Mouse (Mus musculus) adipocyte (in vitro differentiated cells): ENCODE results near the gene Cul7.

ENCODE experiments used
- DNase-seq: peaks from one replicate; pipeline ENCODE4 v3.0.0-alpha.2; 2016; ENCODE audit warnings: low spot score

The Cul7 gene

DNA sequence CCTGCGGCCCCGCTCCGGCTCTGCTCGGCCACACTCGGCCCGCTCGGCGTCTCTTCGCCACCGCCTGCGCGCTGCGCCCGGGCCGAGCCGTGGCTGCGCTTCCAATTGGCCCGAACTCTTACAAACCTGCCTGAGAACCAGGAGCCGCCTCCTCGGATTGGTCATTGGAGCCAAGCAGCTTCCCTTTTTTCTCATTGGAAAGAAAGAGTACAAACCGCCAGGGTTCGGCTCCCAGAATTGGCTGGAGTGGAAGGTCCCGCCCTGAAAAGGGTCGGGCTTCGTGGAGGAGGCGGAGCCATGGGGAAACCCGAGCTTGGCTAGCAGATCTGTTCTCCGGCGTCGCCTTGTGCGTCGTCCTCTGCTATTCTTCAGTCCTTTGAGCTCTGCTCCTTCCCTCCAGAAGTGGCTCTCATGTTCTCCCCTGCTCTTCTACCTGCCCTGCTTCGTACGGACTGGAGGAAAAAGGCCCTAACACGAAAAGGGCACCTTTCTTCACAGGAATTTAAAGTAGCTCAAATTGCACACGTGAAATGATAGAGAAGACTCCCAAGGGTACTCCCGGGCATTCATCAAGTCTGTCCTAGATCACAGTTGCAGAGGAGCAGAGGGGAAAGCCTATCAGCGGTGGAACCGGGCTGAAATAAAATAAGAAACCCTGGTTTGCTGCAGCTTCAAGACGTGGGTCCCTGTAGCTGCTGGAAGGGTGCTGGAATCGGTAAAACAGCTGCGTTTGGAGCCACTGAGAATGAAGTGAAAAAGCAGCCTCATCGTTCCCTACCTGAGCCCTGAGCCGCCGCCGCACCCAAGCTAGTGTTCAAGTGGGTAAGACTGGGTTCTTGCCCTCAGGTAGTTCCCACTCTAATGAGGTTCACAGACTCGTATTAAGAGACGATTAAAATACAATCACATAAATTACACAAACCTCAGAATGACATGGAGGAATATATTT, 55.0 kb downstream of the Cul7 start, which contains the start of gene Ppp2r5d:
Gene Ppp2r5d (minus strand): TSS at position 225 of the 949 bp plus-strand sequence.
- DNase-seq, result peak; percentile 99

DNA sequence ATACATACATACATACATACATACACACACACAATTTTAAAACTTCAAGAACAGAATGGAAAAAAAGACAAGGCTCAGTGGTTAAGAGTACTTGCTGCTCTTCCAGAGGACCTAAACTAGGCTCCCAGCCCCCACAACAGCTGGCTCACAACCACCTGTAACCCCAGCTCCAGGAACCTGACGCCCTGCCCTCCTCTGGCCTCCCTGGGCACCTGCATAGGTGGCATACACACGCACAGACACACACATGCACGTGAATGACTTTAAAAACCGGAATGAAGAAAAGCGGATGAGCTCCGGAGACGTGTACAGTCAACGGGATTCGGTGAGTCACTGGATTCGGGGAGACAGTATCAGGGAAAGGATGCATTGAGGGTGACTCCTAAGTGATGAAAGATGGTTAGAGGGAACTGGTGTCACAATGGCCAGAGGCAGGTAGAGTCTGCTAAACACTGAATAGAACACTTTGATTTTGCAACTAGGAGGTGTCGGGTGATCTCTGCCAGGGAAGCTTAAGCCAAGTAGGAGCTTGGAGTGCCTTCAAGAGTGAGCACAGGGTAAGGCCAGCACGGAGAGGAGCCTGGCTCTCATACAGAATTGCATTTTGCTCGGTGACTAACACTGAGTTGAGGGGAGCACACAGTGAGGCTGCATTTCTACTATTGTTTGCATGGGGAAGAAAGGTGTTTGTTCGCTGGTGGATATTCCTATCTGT, 56.4 kb downstream of the Cul7 start:
- DNase-seq, result peak; percentile 83

DNA sequence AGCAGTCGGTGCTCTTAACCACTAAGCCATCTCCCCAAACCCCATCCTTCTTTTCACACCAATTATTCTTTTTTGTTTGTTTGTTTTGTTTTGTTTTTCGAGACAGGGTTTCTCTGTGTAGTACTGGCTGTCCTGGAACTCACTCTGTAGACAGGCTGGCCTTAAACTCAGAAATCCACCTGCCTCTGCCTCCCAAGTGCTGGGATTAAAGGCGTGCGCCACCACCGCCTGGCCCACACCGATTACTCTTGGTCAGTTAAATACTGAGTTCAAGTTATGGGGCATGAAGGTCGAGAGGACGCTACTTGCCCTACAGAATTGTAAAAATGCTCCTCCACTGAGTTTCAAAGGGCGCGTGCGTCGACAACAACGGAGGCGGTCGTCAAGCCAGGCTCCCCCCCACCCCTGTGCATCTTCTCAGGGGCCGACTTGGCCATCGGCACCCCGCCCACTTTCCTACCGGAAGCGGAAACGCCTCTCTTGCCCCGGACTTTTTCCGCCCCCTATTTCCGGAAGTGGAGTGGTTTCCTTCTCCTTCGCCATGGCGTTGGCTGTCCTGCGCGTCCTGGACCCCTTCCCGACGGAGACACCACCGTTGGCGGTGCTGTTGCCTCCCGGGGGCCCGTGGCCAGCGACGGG, 60.9 kb downstream of the Cul7 start, which contains the start of gene Pex6:
Gene Pex6 (plus strand): TSS at position 505 of the 639 bp plus-strand sequence.
- peak; percentile 94 for DNase-seq

DNA sequence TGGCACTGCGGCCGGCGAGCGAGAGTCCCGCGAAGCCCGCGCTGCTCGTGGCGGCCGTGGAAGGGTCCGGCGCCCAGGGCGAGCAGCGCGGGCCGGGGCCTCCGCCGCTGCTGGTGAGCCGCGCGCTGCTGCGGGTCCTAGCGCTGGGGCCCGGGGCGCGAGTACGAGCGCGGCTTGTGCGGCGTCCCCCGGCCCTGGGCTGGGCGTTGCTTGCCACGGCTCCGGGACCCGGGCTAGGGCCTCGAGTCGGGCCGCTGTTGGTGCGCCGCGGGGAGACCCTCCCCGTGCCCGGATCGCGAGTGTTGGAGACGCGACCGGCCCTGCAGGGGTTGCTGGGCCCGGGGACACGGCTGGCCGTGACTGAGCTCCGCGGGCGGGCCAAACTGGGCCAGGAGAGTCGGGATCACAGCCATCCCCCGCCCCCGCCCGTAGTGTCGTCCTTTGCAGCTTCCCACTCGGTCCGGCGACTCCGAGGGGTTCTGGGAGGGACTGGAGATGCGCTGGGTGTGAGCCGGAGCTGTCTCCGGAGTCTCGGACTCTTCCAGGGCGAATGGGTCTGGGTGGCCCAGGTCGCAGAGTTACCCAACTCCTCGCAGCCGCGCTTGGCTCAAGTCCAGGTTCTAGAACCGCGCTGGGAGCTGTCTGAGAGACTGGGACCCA, 61.6 kb downstream of the Cul7 start:
- DNase-seq, result peak; percentile 74

DNA sequence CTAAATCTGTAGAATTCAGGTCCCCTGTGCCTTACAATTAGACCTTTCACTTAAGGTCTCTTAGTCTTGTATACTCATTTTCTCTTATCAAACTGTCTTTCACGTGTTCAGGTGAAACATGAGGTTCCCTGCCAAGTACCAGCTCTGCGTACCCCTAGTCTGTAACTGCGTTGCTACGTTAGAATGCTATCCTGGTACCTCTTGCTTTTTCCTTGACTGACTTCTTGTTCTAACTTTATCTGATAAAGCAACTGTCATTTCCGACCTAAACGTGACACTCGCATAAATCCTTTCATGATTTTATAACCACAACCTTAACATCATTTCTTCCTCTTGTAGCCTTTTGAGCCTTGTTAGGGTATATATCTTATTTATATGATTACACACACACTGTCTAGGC, 62.3 kb downstream of the Cul7 start:
- DNase-seq, result peak; percentile 26

DNA sequence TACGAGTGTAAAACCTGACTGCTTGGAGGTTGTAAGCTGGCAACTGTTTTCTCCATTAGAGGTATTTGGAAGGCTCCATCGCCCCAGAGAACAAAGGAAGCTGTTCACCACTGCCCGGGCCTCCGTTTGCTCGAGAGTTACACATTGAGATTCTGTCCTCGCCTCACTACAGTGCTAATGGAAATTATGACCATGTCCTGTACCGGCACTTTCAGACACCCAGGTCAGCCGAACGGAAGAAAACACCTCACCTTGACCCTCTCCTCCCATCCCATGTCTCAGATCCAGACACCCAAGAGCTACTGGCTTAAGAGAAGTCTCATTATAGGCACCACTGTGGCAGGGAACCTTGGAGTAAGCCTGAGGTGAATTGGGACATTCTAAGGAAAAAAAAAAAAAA, 63.7 kb downstream of the Cul7 start:
- no peak for DNase-seq
